Mouse (Mus musculus) CH12F3 (cell line): ENCODE measurements around the gene Hoxb3.

Source experiments
- in situ Hi-C: fragments of 300-500 bp; cut with MboI; formaldehyde crosslinking; loops from 2 replicates; pipeline ENCODE4 v1.14.3; 2020; ENCODE audit warnings: low sequenced_read_pairs

Hoxb3 gene

DNA sequence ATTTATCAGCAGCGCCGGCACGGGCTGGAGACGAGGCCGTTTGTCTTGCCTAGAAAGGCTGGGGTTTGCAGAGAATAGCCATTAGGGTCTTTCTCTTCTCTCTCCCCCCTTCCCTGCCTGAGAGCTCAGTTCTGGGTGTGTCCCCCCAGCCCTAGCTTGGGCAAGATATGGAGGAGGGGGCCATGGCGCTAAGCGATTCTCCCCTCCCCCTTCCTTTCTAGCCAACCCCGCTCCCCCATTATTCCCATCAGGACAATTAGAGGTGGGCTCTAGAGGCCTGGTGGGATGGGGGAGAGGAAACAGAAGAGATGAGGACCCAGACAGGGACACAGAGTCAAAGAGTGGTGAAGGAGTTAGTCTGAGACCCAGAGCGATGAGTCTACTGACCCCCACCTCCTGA lies 35.7 kb upstream of the Hoxb3 start:
- in situ Hi-C loops: loop anchor here (25.0 kb wide), 1 partner anchor 575 kb away; no protein-coding TSS in a partner anchor

DNA sequence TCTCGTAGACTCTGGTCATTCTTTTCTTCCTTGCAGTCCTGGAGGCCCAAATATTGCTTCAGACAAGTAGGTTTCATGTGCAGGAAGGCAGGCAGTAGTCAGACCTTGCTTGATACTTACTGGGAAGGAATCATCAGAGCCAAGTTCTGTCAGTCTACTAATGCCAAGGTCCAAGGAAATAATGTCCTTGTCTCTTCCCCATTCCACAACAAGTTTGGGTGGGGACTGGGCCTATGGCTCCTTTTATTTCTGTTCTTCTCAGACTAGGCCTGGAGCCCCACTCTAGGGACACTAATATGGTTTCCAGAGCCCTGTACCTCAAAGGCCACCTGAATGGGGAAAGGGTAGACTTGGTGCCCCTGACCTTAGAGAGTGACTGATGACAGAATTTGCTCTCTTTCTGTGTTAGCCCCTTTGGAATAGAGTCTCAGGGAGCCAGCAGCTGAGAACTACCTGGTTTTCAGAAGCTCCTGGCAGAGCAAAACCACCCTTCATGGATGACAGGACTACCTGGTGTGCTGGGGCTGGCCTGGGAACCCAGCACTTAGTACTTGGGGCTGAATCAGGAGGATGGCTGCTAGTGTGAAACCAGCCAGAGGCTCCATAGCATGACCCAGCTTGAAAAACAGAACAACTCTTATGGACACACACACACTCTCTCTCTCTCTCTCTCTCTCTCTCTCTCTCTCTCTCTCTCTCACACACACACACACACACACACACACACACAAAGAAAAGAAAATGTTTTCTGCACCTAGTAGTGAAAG lies 34.5 kb upstream of the Hoxb3 start:
- in situ Hi-C loops: loop anchor here (25.0 kb wide), 1 partner anchor 574 kb away; no protein-coding TSS in a partner anchor

DNA sequence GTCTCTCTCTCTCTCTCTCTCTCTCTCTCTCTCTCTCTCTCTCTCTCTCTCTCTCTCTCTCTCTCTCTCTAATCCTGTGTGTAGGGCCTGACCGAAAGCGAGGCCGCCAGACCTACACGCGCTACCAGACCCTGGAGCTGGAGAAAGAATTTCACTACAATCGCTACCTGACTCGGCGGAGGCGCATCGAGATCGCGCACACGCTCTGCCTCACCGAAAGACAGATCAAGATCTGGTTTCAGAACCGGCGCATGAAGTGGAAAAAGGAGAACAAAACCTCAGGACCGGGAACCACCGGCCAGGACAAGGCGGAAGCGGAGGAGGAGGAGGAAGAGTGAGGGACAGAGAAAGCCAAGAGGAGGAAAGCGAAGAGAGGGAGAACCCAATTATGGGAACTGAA lies 33.8 kb upstream of the Hoxb3 start:
- in situ Hi-C loops: loop anchor here (25.0 kb wide), 1 partner anchor 573 kb away; no protein-coding TSS in a partner anchor

DNA sequence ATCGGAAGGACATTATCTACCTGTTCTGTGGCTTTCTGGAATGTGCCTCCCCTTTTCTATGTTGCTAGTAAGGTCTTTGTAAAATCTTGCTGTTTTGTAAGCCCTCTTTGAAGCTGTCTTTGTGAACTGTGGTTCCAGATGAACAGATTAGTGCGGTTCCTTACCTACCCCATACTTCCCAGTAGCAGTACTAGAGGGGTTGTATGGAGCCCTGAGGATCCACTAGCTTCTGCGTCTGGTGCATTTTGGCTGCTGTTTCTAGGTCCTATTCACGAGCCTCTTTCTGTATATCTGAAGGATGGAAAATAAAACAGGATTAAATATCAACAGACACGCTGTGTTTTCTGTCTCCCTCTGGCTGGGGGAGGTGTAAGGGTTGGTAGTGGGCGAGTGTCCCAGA lies 33.3 kb upstream of the Hoxb3 start:
- in situ Hi-C loops: loop anchor here (25.0 kb wide), 1 partner anchor 572 kb away; no protein-coding TSS in a partner anchor

DNA sequence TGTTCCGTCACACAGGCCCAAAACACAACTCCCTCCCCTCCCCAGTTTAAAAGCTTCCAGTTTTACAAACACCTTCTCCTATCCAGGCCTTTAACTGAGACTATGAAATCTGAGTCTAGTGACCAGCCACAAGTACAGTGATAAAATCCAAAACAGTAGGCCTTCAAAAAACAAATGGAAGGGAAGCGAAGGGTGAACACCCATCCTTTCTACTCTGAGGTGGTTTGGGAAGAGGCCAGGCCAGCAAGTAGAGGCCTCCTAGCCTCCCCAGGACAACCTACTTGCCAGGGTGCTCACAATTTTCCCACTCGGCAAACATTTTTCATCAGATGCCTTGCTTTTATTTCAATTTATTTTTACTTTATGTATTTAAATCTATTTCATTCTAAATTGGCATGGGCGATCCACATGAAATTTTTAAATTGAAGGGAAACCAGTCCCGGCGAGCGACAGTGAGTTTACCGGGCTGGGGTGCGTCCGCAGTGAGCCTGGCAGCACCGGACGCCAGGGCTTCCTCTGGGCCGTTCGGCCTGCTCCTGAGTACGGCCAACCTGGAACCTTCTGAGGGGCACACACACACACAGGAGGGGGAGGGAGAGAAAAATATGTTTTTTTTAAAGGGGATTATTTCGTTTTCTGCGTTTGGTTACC lies 32.3 kb upstream of the Hoxb3 start:
- in situ Hi-C loops: loop anchor here (25.0 kb wide), 1 partner anchor 571 kb away; no protein-coding TSS in a partner anchor

DNA sequence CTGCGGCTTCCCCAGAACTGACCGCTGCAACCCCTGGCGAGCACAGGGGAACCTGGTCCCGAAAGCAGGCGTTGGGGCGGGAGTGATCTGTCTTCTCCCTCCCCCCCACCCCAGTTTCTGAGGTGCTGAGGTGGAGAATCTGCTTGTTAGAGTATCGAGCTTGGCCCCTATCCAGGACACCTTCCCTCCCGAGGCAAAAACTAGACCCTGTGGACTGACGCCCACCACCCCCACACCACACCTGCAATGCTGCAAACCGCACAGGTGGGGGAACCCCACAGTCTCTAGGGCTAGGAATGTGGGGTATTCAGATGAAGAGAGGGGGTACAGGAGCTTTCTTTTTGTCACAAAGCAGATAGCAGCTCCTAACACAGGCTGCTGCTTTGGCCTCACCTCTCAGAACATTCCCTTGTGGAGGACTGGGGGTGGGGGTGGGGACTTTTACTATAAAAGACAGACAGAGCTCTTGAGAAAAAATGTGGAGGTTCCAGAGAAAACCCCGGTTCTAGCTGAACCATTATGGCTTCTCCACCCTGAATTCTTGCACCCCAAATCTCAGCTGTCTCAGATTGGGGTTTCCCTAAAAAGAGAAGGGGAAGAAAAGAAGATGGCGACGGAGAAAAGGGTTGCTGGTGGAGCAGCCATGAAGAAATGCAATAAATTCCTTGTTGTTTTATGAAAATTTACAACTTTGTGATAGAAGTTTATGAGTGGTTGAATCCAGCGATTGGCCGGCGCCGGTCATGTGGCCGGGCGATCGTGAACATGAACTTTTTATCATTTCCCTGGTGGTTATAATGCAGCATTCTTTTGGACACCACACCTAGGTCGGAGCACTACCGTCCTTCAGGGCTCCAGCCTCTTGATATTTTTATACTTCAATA lies 31.2 kb upstream of the Hoxb3 start, which contains the start of gene Hoxb6:
Gene Hoxb6, plus strand, starts transcription at position 796 of the 884 bp plus-strand sequence.
- in situ Hi-C loops: loop anchor here (25.0 kb wide), 1 partner anchor 570 kb away; no protein-coding TSS in a partner anchor

DNA sequence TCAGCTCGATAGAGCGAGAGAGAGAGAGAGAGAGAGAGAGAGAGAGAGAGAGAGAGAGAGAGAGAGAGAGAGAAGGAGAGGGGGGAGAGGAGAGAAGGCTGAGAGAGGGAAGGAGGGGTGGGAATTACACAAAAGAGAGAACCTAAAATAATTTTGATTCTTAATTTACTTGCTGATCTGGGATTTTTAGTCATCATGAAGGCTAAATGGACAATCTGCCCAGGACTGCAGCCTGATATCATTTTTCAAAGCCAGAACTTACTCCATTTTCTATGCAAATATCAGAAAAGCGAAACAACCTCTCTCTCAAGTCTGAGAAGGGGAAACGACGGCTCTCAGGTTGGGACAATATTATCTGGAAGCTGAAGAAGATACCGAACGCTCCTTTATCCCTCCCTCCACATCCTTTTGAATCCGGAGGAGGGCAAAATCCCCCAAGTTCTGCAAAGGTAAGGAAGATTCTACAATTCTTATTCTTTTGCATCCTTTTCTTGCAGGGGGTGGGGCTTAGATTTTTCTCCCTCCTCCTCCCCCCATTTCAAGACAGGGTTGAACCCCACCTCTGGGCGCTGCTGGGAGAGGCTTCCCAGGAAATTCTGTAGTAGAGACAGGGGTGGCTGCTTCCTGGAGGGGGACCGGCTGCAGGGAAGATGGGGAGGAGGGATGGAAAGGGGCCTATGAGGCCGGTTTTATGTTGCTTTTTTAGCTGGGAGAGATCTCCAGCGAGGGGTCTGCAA lies 30.4 kb upstream of the Hoxb3 start:
- in situ Hi-C loops: loop anchor here (25.0 kb wide), 1 partner anchor 570 kb away; no protein-coding TSS in a partner anchor

DNA sequence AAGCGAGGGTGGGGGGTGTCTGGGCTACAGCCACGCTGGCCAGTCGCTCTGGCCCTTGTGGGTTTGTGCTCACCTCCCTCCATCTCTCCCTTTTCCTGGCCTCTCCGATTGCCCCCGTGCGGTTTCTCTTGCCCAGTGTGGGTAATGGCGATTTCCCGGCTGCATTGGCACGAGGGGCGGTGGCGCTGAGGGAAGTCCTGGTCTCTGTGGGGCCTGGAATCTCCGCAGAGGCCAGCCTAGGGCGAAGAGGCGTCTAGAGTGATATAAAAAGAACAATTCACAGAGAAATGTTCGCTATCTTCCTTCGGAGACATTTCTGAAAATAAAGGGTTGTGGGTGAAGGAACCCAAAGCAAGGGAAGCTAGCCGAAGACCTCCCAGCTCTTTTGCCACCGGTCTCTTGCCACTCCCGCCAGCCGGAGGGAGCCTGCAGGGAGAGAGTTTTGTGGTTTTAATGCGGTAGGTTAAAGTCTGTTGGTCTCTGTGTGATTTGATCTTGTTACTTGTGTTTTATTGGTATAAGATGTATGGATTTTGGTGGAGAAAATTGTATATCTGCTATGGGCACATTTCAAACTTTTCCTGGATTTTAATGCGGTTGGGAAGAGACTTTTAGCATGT lies 29.7 kb upstream of the Hoxb3 start:
- in situ Hi-C loops: loop anchor here (25.0 kb wide), 1 partner anchor 569 kb away; no protein-coding TSS in a partner anchor

DNA sequence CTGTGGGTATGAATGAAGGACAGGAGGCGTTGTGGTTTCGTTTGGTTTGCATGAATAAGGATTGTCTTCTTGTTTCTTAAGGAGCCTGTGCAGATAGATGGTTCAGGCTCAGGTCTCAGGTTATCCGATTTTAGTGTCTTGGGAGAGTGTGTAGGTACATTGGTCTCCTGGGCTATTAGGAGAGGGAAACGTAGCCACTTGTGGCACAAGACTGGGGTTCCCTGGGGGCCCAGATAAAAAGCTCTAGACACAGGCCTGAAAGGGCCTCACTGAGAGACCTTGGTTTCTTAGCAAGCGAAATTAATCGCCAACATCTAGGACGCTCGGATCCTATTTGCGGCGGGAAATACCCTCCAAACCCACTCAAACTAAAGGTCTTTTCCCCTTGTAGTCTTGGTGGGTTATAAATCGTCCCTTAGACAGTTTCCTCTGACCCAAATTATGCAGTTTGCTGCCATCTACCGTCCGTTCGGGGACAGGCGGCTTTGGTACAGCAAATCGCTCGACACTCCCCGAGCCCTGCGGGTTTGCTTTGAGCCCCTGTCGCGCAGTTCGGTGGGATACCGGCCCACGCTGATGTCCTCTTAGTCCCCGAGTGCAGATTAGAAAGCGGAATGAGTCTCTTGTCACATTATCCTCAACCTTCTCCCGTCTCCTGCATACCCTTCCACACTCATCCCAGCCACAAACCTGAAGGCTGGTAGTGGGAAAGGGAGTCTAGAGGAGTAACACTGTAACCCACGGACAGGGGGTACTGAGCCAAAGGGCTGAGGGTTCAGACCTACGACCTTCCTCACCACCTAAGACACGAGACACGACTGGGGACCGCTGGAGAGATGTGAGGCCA lies 28.7 kb upstream of the Hoxb3 start:
- in situ Hi-C loops: loop anchor here (25.0 kb wide), 1 partner anchor 568 kb away; no protein-coding TSS in a partner anchor

DNA sequence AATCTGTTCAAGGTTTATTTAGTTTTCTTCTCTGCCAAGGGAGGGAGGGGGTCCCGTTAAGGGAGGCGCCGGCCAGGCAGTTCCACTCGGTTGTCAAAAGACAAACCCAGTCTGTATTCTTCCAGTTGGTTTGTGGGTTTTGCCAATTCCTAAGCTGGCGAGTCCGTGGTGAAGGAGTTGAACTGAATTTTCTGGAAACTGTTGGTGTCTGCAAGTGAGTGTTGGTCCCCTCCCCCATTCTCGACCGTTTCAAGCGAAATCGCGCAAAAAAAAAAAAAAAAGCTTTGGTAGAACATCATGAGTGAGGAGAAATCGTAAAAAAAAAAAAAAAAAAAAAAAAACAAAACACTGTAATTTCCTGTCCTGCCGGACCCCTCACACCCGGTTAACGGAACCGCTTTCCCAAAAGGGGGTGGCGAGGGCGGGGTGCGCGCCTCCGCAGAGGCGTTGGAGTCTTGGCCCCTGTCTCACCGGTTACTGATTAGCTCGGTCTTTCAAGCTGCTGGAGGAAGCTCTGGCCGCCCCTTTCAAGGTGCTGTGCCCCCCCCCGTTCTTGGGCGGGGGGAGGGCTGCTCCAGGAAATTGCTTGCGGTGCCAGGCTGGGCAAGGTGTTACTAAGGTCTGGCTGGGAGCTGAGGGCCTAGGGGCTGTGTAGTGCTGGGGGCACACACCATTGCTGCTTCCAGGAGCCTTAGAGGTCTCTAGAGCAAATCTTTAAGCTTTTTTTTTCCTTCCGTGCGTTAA lies 27.9 kb upstream of the Hoxb3 start:
- in situ Hi-C loops: loop anchor here (25.0 kb wide), 1 partner anchor 567 kb away; no protein-coding TSS in a partner anchor

DNA sequence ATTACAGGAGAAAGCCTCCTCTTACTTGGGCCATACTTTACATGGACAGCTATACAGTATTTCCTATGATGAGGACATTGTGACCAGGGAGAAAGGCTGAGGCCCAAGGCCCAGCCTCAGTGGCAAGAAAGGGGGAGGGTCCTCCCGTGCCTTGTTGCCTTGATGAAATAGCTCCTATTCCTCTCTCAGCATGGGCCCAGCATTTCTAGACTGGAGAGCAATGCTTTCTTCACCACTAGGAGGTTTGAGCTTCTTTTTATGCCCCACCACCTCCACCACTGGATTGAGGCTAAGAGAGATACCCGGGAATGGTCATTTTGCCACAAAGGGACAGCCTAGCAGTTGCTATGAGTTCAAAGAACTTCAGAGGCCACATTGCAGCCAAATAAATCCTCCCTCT lies 26.1 kb upstream of the Hoxb3 start:
- in situ Hi-C loops: loop anchor here (25.0 kb wide), 1 partner anchor 565 kb away; no protein-coding TSS in a partner anchor

DNA sequence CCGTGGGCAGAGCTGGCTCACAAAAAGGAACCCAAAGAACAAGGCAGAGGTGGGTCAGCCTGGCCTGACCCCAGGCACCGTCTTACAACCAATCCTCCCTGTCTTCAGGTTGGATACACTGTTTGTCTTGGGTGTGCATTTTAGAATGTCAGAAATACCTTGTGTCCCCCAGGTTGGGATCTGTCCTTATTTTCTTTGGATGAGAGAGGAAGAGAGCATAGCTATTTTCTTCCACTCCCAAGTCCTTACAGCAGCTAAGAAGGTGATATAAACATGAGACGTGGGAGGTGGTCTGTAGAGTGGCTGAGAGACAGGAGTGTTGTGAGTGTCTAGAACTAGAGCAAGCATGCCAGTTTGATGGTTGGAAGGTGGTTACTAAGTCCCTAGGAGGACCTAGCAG lies 25.7 kb upstream of the Hoxb3 start:
- in situ Hi-C loops: loop anchor here (25.0 kb wide), 1 partner anchor 565 kb away; no protein-coding TSS in a partner anchor

DNA sequence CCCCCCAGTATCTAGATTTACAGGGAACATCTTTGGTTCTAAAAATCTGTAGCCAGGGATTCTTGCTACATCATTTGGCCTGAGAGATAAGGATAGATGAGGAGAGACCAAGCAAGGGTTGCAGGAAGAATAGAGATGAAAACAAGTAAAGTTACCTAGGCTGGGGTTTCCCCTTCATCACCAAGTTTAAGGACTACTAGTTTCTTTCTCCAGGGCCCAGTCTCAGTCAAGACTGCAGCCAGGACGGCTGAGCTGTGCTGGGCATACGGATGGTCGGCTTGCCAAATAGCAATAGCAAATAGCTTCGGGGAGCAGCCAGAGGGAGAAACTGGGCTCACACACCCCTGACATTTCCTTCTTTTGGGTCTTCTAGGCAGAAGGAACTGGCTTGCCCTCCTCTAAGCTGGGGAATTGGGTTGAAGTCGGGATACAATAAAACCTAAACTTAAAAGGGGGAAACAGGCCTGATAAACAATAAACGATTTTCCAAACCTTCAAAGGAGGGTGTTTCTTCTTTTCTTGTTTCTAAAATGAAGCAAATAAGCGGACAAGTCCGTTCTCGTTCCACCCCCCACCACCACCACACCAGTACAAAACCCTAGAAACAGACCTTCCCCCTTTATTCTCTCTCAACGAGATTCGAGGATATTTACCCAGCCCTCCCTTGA lies 25.0 kb upstream of the Hoxb3 start:
- in situ Hi-C loops: loop anchor here (25.0 kb wide), 1 partner anchor 564 kb away; no protein-coding TSS in a partner anchor

DNA sequence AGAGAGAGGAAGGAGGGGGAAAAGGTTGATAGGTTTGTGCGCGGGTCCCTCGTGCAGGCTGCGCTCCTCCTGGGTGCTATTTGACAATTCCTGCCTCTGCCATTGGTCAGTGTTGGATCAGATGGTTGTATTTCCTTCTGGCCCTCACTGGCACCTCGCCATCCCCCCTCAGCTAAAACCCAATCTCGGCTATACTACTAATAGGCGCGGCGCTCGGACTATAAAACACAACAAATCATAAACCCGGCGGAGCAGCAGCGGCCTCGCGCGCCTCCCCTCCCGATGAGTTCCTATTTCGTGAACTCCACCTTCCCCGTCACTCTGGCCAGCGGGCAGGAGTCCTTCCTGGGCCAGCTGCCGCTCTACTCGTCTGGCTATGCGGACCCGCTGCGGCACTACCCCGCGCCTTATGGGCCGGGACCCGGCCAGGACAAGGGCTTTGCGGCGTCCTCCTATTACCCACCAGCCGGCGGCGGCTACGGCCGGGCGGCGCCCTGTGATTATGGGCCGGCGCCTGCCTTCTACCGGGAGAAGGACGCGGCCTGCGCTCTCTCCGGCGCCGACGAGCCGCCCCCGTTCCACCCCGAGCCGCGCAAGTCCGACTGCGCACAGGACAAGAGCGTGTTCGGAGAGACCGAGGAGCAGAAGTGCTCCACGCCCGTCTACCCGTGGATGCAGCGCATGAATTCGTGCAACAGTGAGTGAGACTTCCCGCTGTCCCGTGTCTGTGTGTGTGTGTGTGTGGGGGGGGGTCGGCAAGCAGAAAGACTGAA lies 24.0 kb upstream of the Hoxb3 start:
- in situ Hi-C loops: loop anchor here (25.0 kb wide), 1 partner anchor 563 kb away; no protein-coding TSS in a partner anchor

DNA sequence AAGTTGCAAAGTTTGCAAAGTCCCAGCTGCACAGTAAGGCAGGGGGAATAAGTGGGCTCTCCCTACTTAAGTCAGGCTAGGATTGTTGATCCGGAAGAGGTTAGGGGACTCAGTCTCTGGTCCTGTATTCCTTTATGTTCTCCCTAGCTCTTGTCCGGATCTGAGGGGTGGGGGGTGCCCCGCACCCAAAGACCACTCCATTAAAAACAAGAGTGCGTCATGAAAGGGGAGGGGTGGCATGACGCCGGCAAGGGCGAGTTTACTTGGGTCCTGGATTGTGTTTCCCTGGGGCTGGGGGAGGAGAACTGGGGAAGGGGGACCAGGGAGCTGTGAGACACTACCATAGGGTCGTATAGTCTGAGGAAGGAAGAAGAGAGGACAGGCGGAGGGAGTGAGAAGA lies 23.3 kb upstream of the Hoxb3 start:
- in situ Hi-C loops: loop anchor here (25.0 kb wide), 1 partner anchor 563 kb away; no protein-coding TSS in a partner anchor

DNA sequence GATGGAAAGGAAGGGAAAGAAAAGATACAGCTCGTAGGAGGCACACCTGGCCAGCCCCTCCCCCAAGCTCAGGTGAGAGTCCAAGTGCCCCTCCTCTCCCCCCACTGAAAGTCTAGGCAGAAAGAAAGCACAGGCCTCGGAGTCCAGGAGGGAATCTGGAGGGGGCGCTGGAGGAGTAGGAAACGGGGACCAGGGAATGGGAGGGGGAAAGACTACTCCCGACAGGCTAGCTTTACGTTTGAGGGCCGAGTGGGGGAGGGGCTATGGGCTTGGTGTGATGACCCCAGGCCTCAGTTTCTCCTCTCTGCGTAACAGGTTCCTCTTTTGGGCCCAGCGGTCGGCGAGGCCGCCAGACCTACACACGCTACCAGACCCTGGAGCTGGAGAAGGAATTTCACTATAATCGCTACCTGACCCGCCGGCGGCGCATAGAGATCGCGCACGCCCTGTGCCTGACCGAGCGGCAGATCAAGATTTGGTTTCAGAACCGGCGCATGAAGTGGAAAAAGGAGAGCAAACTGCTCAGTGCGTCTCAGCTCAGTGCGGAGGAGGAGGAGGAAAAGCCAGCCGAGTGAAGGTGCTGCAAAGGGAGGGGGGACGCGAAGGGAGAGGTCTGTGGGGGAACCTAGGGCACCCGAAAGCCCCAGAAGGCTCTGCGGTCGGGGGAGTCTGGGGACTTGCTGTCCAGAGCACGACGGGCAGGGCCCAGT lies 22.6 kb upstream of the Hoxb3 start:
- in situ Hi-C loops: no loop called here
